Mouse (Mus musculus) cortical plate, adult 2 months (tissue): ENCODE measurements around the gene Prpf39. TPM values are rescaled to one million over a fixed set of nuclear protein-coding genes. Genes with fewer than 3 reads are reported as not detected.

Experiments used
- H3K27ac ChIP-seq: fragments of 200-500 bp; 2 replicates; pipeline ENCODE4 v1.5.1; 2012; ENCODE audit warnings: low read length, control low read depth, inconsistent platforms; ENCODE audit not compliant: insufficient read depth
- H3K4me1 ChIP-seq: fragments of 200-500 bp; 2 replicates; pipeline ENCODE4 v1.6.1; 2011; ENCODE audit warnings: low read length; ENCODE audit not compliant: control insufficient read depth, insufficient read depth
- H3K4me3 ChIP-seq: fragments of 200-500 bp; 2 replicates; pipeline ENCODE4 v1.5.1; 2011; ENCODE audit warnings: mild to moderate bottlenecking, low read length, control low read depth; ENCODE audit not compliant: insufficient read depth
- CTCF ChIP-seq: fragments of 200-500 bp; IDR thresholded peaks from 2 replicates; pipeline ENCODE4 v1.5.1; 2011; ENCODE audit warnings: mild to moderate bottlenecking, control low read depth, low read length; ENCODE audit not compliant: insufficient read depth; ENCODE audit errors: extremely low read depth
- POLR2A ChIP-seq: fragments of 200-500 bp; IDR thresholded peaks from 2 replicates; pipeline ENCODE4 v1.6.1; 2011; ENCODE audit warnings: mild to moderate bottlenecking, low read length, control low read depth; ENCODE audit not compliant: insufficient read depth; ENCODE audit errors: extremely low read depth
- polyA plus RNA-seq: library from polyadenylated mRNA; depleted of rRNA; stranded (reverse); fragments of >200 nt; gene quantifications from 2 replicates; pipeline ENCODE4 v1.2.3, GENCODE M21; 2012; rRNA removed

Gene Prpf39
- polyA plus RNA-seq, result 39.3 and 45.6 TPM in 2 replicates

- TF ChIP-seq CTCF (no peak), POLR2A (peak; percentile 72; the same call in 1 of the 2 replicates)
- peaks cover 4% of the 10 kb centered on the region; the same call in 1 of the 2 replicates for H3K4me1 ChIP-seq
These were observed at the start of gene Prpf39 for GRCm38 (mm10) chr12:65036190-65036870. Gene Prpf39, plus strand, starts transcription at chr12:65036333.

GRCm38 (mm10) chr12:65007725-65008124 is 28.4 kb upstream of the Prpf39 start:
- Histone ChIP-seq H3K4me3 (no peak overlapping the region), H3K27ac (no peak overlapping the region), H3K4me1 (no peaks in the 10 kb centered on the region)
- TF ChIP-seq POLR2A, result no peak
- no peak for TF ChIP-seq CTCF

More at GRCm38 (mm10) chr12:65036190-65036870, at the start of gene Prpf39:
- Histone ChIP-seq H3K27ac (peak within 1 kb of the TSS; percentile 98), H3K4me3 (peak within 1 kb of the TSS; percentile 93)

GRCm38 (mm10) chr12:65022842-65023241 is 13.3 kb upstream of the Prpf39 start:
- H3K4me3 ChIP-seq, result no peak overlapping the region
- H3K27ac ChIP-seq, result no peak overlapping the region
- TF ChIP-seq CTCF (no peak), POLR2A (no peak)
- H3K4me1 ChIP-seq, result no peaks in the 10 kb centered on the region

DNA sequence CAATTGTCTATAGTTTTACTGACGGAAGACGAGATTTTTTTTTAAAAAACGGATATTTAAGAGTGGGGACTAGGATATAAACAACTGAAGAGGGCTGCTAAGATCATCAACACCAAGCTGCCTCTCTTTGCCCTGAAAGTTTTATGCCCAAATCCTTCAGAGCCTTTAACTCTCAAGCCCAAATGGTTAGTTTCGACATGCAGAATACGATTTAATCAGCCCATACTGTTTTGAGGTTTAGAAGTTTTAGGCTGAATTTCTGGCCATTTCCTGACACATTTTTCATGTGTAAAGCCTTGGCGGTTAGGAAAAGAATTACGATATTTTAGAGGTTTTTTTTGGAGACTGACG is 319 bp upstream of the Prpf39 start:
- TF ChIP-seq CTCF (no peak), POLR2A (no peak)
- H3K4me1 ChIP-seq, result peaks cover 4% of the 10 kb centered on the region; the same call in 1 of the 2 replicates
- H3K27ac ChIP-seq, result peak overlapping the region; percentile 98; the same call in 1 of the 2 replicates
- H3K4me3 ChIP-seq, result peak overlapping the region; percentile 93

GRCm38 (mm10) chr12:65036892-65037545 is 886 bp downstream of the Prpf39 start:
- no peak overlapping the region for H3K27ac ChIP-seq
- peak overlapping the region; percentile 93 for H3K4me3 ChIP-seq
- TF ChIP-seq CTCF, result no peak
- TF ChIP-seq POLR2A, result no peak
- peaks cover 4% of the 10 kb centered on the region; the same call in 1 of the 2 replicates for H3K4me1 ChIP-seq

- H3K4me3 ChIP-seq, result peak overlapping the region; percentile 93
- H3K4me1 ChIP-seq, result peaks cover 4% of the 10 kb centered on the region; the same call in 1 of the 2 replicates
- TF ChIP-seq CTCF (no peak), POLR2A (no peak)
- no peak overlapping the region for H3K27ac ChIP-seq
These were observed 1.4 kb downstream of the Prpf39 start for GRCm38 (mm10) chr12:65037546-65037937.

- no peak for TF ChIP-seq POLR2A
- no peak for TF ChIP-seq CTCF
- no peak overlapping the region for H3K27ac ChIP-seq
- no peaks in the 10 kb centered on the region for H3K4me1 ChIP-seq
- no peak overlapping the region for H3K4me3 ChIP-seq
These were observed 12.7 kb downstream of the Prpf39 start for GRCm38 (mm10) chr12:65048799-65049198.

GRCm38 (mm10) chr12:65058203-65058602 is 22.1 kb downstream of the Prpf39 start:
- no peak for TF ChIP-seq CTCF
- no peak for TF ChIP-seq POLR2A
- H3K4me3 ChIP-seq, result no peak overlapping the region
- H3K4me1 ChIP-seq, result no peaks in the 10 kb centered on the region
- H3K27ac ChIP-seq, result no peak overlapping the region

GRCm38 (mm10) chr12:65061082-65061481 is 24.9 kb downstream of the Prpf39 start:
- Histone ChIP-seq H3K27ac (no peak overlapping the region), H3K4me1 (no peaks in the 10 kb centered on the region), H3K4me3 (no peak overlapping the region)
- TF ChIP-seq CTCF (no peak), POLR2A (no peak)

- TF ChIP-seq POLR2A, result no peak
- Histone ChIP-seq H3K4me1 (peaks cover 3% of the 10 kb centered on the region; the same call in 1 of the 2 replicates), H3K4me3 (no peak overlapping the region), H3K27ac (no peak overlapping the region)
These were observed 29.1 kb downstream of the Prpf39 start for GRCm38 (mm10) chr12:65065241-65065640.
